Mouse (Mus musculus) T-helper 17 cell (primary cell): Measurements from ENCODE around the gene Kntc1.

Experiments
- in situ Hi-C, 2 experiments: fragments of 300-600 bp; cut with MboI, MseI; formaldehyde crosslinking; loops; 1 replicate in 1 of 2; 2 replicates in 1 of 2; pipeline ENCODE4 v1.15.1; 2025; ENCODE audit warnings: high pct_unique_total_duplicates in 2 of 2

The Kntc1 gene

DNA sequence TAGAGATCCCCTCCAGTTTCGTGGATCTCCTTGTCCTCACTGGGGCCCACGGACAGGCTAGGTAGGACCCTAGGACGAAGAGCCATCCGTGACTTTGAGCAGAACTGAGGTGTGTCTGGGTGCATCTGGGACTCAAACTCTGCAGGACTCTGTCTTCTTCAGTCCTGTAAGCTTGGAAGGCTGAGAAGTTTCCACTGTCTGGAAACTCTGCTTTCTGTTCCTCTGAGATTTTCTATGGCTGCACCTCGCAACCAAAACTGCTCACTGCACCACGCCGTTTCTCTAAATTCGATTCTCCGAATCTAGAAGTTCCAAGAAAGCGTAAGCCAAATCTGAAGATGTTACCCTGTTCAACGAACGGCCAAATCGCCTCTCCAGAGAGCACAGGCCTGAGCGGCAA is 114.4 kb downstream of the Kntc1 start:
- in situ Hi-C loops = loop anchor here in 1 of 2 experiments (10.0 kb wide), 1 partner anchor 509 kb away; no protein-coding TSS in a partner anchor

DNA sequence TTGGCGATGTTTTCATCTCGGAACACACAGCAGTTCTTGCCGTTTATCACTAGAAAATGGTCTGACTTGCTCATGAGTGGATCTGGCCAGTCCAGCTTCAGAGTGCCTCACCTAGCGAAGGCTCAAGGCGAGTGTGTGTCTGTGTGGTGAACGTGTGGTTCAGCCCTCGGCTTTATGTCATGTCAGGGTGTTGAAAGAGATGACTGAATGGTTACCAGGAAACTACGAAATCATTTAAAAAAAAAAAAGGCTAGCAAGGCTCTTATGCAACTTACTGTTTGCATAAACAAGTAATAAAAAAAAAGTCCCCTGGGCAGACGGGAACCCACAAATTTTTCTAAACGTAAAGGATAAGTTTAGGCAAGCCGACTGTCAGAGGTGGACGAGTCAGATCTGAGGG is 115.8 kb downstream of the Kntc1 start, which contains the start of gene Hcar2:
Gene Hcar2, minus strand, starts transcription at position 135 of the 400 bp plus-strand sequence.
- in situ Hi-C loops = loop anchor here in 1 of 2 experiments (10.0 kb wide), 1 partner anchor 511 kb away; no protein-coding TSS in a partner anchor

DNA sequence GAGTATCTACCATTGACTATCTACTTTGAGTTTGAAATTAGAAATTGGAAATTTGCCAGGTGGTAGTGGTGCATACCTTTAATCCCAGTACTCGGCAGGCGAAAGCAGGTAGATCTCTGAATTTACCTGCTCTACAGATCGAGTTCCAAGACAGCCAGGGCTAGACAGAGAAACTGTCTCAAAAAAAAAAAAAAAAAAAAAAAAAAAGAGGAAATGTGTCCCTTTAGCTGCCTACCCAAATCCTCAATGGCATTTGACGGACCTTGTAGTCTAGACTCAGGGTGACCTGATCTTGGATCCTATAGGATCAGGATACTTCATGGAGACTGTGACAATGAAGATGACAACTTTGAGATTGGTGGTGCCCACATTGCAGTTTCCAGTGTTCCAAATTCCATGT is 116.9 kb downstream of the Kntc1 start:
- in situ Hi-C loops = loop anchor here in 1 of 2 experiments (10.0 kb wide), 1 partner anchor 512 kb away; no protein-coding TSS in a partner anchor

- in situ Hi-C loops = loop anchor here in 1 of 2 experiments (10.0 kb wide), 1 partner anchor 515 kb away; no protein-coding TSS in a partner anchor
These were observed 120.1 kb downstream of the Kntc1 start for GRCm38 (mm10) chr5:123869615-123870014.
